Mouse (Mus musculus) hindbrain, postnatal 0 days (tissue): ENCODE results near the gene Slc39a11. TPM values are rescaled to one million over a fixed set of nuclear protein-coding genes. Genes with fewer than 3 reads are reported as not detected.
"Not testable (repeated sequence)": the region's sequence is repeated elsewhere in the genome, so short reads cannot be mapped to it uniquely, and the experiment has no call there.

ENCODE experiments used
- ATAC-seq: fragments of 200-750 bp; cut with Nextera tagmentation; 2 replicates; pipeline ENCODE4 v1.8.0; 2017; ENCODE audit warnings: mild to moderate bottlenecking, moderate TSS enrichment, moderate library complexity
- DNase-seq: peaks from one replicate; pipeline ENCODE4 v3.0.0-alpha.2; 2015; ENCODE audit warnings: low spot score
- H3K27ac ChIP-seq: fragments of 300-500 bp; sonication (generic); 2 replicates; pipeline ENCODE4 v1.5.1; 2014; ENCODE audit warnings: mild to moderate bottlenecking
- H3K27me3 ChIP-seq: fragments of 300-500 bp; sonication (generic); 2 replicates; pipeline ENCODE4 v1.6.1; 2014; ENCODE audit warnings: low read length, mixed read lengths; ENCODE audit not compliant: insufficient read depth
- H3K36me3 ChIP-seq: fragments of 300-500 bp; sonication (generic); 2 replicates; pipeline ENCODE4 v1.6.1; 2014; ENCODE audit warnings: low read length, mixed read lengths; ENCODE audit not compliant: insufficient read depth
- H3K4me1 ChIP-seq: fragments of 300-500 bp; sonication (generic); 2 replicates; pipeline ENCODE4 v1.6.1; 2014; ENCODE audit warnings: antibody characterized with exemption, low read length, mixed read lengths; ENCODE audit not compliant: insufficient read depth
- H3K4me2 ChIP-seq: fragments of 300-500 bp; sonication (generic); 2 replicates; pipeline ENCODE4 v1.6.1; 2014; ENCODE audit warnings: low read depth, mild to moderate bottlenecking, low read length, moderate library complexity, mixed read lengths
- H3K4me3 ChIP-seq: fragments of 300-500 bp; sonication (generic); 2 replicates; pipeline ENCODE4 v1.5.1; 2014; ENCODE audit warnings: low read length
- H3K9ac ChIP-seq: fragments of 300-500 bp; sonication (generic); replicated peaks from 2 replicates; pipeline ENCODE4 v1.6.1; 2014; ENCODE audit warnings: mild to moderate bottlenecking, low read length, moderate library complexity, mixed read lengths
- H3K9me3 ChIP-seq: fragments of 300-500 bp; sonication (generic); 2 replicates; pipeline ENCODE4 v1.6.1; 2016; ENCODE audit warnings: low read length, mixed read lengths
- CTCF ChIP-seq: IDR thresholded peaks from 2 replicates; pipeline ENCODE4 v1.5.1; 2016; ENCODE audit warnings: antibody characterized with exemption, control low read depth, low read depth
- WGBS: fragments of 180-500 bp; shearing (Covaris S2); extraction: QIAGEN DNeasy Blood & Tissue Kit; methylation state at CpG from one replicate; pipeline ENCODE4 v1.1.7; 2014; 5-methylcytosine and 5-hydroxymethylcytosine counted together
- polyA plus RNA-seq: library from polyadenylated mRNA; unstranded; fragments of >200 nt; fragmentation: Nextera tagmentation; extraction: Ambion mirVana; gene quantifications from 2 replicates; pipeline ENCODE4 v1.2.1, GENCODE M21; 2015
- total RNA-seq: library from RNA; depleted of rRNA; stranded (reverse); fragments of >200 nt; gene quantifications from 2 replicates; pipeline ENCODE4 v1.2.3, GENCODE M21; 2014

Gene Slc39a11
- total and polyA plus RNA-seq, 2 experiments from 2014 or later = 35.6 to 63.3 TPM

DNA sequence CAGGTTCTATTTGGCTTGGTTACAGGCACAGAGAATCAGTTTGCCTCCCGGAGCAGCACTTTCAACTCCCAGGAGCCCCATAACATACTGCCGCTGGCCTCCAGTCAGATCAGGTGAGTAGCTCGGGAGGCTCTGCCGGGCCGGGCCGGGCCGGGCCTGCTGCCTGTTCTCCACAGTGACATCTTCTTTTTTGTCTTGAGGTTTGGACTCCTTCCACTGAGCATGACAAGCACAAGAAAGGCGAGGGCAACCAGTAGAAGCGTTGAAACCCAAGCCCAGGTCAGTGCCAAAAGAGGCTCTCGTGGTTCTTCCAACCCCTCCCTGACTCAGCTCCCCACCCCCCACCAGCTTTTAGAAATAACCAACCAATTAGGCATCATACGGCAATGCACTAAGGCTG, 11.1 kb upstream of the Slc39a11 start:
- Histone ChIP-seq H3K36me3 (peaks cover 54% of the 10 kb centered on the region), H3K27me3 (no peaks in the 10 kb centered on the region), H3K9ac (no peak overlapping the region), H3K27ac (no peak overlapping the region), H3K4me2 (no peak overlapping the region), H3K9me3 (no peaks in the 10 kb centered on the region), H3K4me1 (peaks cover 7% of the 10 kb centered on the region), H3K4me3 (no peak overlapping the region)
- no peak for DNase-seq
- TF ChIP-seq CTCF = no peak
- no peak for ATAC-seq
- WGBS = 74% methylated on average over 11 of the region's 11 CpGs

DNA sequence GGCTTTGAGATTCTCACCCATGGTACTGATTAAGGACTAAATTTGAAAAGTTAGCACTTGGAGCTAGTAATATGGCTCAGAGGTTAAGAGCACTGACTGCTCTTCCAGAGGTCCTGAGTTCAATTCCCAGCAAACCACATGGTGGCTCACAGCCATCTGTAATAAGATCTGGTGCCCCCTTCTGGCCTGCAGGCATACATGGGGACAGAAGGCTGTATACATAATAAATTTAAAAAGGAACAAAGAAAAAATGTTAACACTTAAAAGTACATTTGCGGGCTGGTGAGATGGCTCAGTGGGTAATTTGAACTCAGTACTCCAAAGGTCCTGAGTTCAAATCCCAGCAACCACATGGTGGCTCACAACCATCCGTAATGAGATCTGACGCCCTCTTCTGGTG, 10.3 kb upstream of the Slc39a11 start:
- DNase-seq, H3K9ac ChIP-seq, H3K27ac ChIP-seq, H3K4me1 ChIP-seq, ATAC-seq, H3K4me2 ChIP-seq, H3K4me3 ChIP-seq, H3K9me3 ChIP-seq, H3K27me3 ChIP-seq: not testable (repeated sequence)
- 100% methylated on average over 3 of the region's 3 CpGs for WGBS
- TF ChIP-seq CTCF = peak; percentile 26; the same call in 1 of the 2 replicates
- H3K36me3 ChIP-seq = peaks cover 60% of the 10 kb centered on the region

DNA sequence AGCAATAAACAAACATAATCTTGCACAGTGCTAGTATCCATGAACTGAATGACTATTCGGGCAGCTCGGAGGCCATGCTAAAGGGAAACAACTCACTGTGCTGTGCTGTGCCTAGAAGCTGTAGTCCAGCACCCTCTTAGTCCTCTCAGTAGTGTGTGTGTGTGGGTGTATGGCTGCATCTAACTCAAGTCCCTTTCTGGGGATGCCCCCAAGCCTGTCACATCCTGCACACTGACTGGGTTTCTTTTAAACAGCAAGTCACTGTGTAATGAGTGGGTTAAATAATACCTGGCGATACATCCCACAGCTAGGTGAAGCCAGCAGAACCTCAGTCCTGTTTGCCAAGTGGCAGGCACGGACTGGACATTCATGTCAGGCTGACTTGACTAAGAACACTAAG, 8.9 kb upstream of the Slc39a11 start:
- Histone ChIP-seq H3K4me2 (no peak overlapping the region), H3K27ac (no peak overlapping the region), H3K9ac (no peak overlapping the region), H3K9me3 (no peaks in the 10 kb centered on the region), H3K4me1 (peaks cover 7% of the 10 kb centered on the region), H3K27me3 (no peaks in the 10 kb centered on the region), H3K4me3 (no peak overlapping the region), H3K36me3 (peaks cover 74% of the 10 kb centered on the region)
- no peak for DNase-seq
- ATAC-seq = no peak
- WGBS = 88% methylated on average over 4 of the region's 4 CpGs
- no peak for TF ChIP-seq CTCF

DNA sequence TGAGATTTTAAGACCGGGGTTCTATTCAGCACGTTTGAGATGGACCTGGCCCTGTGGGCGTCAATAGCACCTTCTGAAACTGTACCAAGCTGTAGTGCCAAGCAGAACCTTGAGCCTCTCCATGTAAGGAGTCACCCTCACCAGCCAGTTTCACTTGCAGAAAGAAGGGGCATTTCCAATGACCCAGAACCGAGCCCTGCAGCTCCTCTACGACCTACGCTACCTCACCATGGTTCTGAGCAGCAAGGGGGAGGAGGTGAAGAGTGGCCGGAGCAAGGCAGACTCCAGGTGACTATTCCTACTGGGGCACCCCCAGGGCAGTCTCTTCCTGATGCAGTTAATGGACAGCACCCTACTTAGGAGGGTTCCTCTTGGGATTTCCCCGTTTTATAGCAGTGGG, 8.4 kb upstream of the Slc39a11 start:
- Histone ChIP-seq H3K27ac (no peak overlapping the region), H3K4me3 (no peak overlapping the region), H3K9ac (no peak overlapping the region), H3K4me1 (peaks cover 7% of the 10 kb centered on the region), H3K4me2 (no peak overlapping the region), H3K27me3 (no peaks in the 10 kb centered on the region), H3K9me3 (no peaks in the 10 kb centered on the region), H3K36me3 (peaks cover 74% of the 10 kb centered on the region)
- no peak for TF ChIP-seq CTCF
- ATAC-seq (no peak), DNase-seq (no peak)
- 90% methylated on average over 8 of the region's 8 CpGs for WGBS

DNA sequence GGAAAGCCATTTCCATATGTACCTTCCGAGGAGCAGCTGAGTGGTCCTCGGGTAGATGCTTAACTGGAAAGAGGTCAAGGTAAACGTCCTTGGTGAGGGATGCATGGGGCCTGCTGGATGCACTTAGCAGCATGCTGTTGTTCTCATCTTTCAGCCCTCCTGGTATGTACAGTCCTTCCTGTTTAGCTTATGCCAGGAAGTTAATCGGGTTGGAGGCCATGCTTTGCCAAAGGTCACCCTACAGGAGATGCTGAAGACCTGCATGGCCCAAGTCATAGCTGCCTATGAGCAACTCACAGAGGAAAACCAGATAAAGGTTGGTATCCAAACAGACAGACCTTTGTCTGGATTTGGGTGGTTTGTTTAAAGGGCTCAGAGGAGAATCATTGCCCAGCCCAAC, 7.3 kb upstream of the Slc39a11 start:
- H3K4me3 ChIP-seq = no peak overlapping the region
- peaks cover 82% of the 10 kb centered on the region for H3K36me3 ChIP-seq
- DNase-seq (no peak), ATAC-seq (no peak)
- H3K27me3 ChIP-seq = no peaks in the 10 kb centered on the region
- H3K4me2 ChIP-seq = no peak overlapping the region
- peaks cover 7% of the 10 kb centered on the region for H3K4me1 ChIP-seq
- no peak overlapping the region; the same call in 1 of the 2 replicates for H3K27ac ChIP-seq
- 54% methylated on average over 4 of the region's 4 CpGs for WGBS
- no peaks in the 10 kb centered on the region for H3K9me3 ChIP-seq
- no peak for TF ChIP-seq CTCF
- no peak overlapping the region for H3K9ac ChIP-seq

DNA sequence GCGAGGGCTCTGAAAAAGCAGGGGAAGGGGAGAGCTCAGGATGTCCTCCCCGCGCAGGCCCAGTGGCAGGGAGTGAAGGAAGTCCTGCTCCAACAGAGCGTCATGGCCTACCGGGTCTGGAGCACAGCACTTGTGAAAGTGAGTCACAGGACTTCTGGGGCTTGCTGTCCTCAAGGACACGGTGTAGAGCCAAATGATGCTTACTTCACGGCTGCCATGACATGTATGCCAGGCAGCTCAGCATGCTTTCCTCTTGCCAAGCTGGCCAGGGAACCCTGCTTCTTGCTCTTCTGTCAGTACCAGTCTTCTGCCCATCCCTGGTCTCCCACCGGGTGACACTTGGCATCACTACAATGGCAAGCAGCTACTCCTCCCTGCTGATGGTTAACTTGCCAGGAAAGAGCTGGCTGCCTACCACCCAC, 6.6 kb upstream of the Slc39a11 start:
- peaks cover 80% of the 10 kb centered on the region for H3K36me3 ChIP-seq
- H3K9ac ChIP-seq = no peak overlapping the region
- peak; percentile 62 for ATAC-seq
- no peak for TF ChIP-seq CTCF
- H3K27me3 ChIP-seq = no peaks in the 10 kb centered on the region
- peak overlapping the region; percentile 58; the same call in 1 of the 2 replicates for H3K27ac ChIP-seq
- peaks cover 7% of the 10 kb centered on the region for H3K4me1 ChIP-seq
- no peaks in the 10 kb centered on the region for H3K9me3 ChIP-seq
- WGBS = 47% methylated on average over 8 of the region's 8 CpGs
- peak; percentile 81 for DNase-seq
- H3K4me2 ChIP-seq = no peak overlapping the region
- no peak overlapping the region for H3K4me3 ChIP-seq

DNA sequence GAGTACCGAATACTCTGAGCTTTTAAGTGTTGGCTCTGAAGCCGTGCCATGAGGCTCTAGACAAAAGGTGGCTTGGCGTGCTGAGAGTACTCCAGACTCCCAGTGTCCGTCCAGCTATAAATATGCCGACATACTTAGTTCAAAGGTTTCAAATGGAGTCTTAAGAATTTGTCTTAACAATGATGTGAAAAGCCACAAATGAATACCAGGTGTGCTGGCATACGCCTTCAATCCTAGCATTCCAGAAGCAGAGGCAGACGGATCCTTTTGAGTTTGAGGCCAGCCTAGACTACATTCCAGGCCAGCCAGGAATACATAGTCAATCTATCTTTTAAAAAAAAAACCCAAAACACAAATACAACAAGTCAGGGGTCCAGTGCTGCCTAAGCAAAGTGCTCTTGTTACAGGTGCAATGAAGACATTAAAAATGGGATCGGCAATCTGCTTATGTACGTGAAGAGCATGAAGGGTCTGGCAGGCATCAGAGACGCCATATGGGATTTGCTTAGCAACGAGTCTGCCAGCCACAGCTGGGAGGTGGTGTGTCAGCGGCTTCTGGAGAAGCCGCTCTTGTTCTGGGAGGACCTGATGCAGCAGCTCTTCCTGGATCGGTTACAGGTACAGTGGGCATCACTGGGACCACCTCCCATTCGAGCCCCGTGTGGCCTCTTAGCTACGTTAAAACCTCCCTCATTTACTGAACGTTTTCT, 4.8 kb upstream of the Slc39a11 start:
- no peaks in the 10 kb centered on the region for H3K27me3 ChIP-seq
- H3K4me3 ChIP-seq = no peak overlapping the region
- H3K27ac ChIP-seq = no peak overlapping the region
- no peak overlapping the region for H3K4me2 ChIP-seq
- DNase-seq = peak; percentile 70
- no peaks in the 10 kb centered on the region for H3K9me3 ChIP-seq
- H3K4me1 ChIP-seq = peaks cover 15% of the 10 kb centered on the region
- no peak for ATAC-seq
- no peak overlapping the region for H3K9ac ChIP-seq
- peaks cover 71% of the 10 kb centered on the region for H3K36me3 ChIP-seq
- 66% methylated on average over 18 of the region's 18 CpGs for WGBS
- no peak for TF ChIP-seq CTCF
